Mouse (Mus musculus): ENCODE results near the gene Cep68. TPM values are rescaled to one million over a fixed set of nuclear protein-coding genes. Genes with fewer than 3 reads are reported as not detected.
"Not testable (repeated sequence)": the region's sequence is repeated elsewhere in the genome, so short reads cannot be mapped to it uniquely, and the experiment has no call there.

Cep68 gene
- total RNA-seq, 2 experiments from 2014 or later, result 32.4 to 33.0 TPM

DNA sequence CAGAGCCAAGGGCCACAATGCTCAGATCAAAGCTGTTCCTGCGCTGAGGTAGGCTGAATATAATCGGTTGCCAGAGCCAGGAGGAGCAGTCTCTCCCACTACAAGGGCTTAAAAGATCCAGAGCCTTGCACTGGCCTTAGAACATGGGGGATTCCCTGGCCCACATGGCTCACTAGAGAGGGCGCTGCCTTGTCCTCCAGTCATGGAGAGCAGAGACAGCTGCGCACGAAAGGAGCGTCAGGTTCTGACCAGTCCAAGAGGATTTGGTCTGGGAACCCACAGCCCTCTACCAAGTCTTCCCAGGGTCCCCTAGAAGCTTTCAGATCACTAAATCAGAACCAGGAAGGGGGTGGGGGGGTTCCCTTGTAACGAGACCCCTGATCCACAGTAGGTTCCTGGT lies 7.9 kb downstream of the Cep68 start:
- DNase-seq, result no peak

DNA sequence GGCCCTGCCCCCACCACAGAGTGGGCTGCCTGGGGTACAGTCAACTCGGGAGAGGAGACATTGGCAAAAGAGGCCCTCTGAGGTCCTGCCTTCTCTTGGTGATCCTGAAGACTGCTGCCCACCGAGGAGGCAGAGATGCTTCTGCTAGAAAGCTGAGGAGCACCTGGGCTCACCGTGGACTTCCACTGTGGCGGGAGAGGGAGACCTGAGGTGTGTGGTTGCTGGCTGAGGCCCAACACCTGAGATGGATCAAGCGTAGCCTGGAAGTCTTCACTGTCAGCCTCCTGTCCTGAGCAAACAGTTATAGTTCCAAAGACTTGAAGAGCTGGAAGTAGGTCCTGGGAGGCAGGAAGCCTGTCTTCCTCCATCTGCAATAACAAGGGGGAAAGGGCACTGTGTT lies 8.9 kb downstream of the Cep68 start:
- DNase-seq, result no peak

DNA sequence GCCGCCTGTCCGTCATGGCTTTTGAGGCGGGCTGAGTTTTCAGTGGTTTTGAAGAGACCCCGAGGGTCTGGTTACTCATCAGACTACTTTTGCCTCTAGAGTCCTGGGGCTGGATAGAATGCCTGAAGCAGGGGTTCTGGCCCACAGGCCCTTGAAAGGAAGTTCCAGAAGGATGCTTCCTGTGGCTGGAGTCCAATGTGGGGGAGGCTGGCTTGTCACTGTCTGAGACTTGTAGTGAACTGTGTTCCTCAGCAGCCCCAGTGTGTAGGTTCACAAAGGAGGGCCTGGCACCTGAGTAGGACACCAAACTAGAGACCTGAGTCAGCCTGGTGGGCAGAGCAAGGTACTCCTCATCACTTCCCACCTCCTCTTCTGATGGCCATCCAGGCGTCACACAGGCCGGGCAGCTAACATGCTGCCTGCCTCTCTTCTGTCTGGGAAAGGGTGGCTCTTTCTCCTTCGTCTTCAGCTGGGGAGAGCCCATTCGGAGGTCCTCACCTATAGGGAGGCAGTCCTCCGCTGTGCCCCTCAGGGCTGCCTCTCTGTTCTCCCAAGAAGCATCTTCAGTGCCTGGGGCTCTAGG lies 9.9 kb downstream of the Cep68 start:
- no peak for DNase-seq

DNA sequence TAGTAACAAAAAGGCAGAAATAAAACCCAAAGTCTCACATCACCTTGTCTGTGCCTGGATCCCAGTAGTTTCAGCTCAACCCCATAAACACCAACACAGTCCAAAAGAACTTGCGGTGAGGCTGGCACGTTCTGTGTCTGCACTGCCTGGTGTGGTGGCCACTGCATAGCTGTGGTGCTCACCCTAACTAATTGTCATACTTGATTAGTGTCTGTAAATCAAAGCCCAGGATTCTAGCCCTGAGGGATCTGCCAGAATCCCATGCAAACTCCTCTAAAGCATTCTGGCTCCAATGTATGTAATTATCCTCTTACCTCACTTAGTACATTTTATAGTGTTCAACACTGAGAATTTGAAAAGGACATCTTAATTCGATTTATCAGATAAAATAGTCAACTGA lies 11.3 kb downstream of the Cep68 start:
- DNase-seq, result no peak

DNA sequence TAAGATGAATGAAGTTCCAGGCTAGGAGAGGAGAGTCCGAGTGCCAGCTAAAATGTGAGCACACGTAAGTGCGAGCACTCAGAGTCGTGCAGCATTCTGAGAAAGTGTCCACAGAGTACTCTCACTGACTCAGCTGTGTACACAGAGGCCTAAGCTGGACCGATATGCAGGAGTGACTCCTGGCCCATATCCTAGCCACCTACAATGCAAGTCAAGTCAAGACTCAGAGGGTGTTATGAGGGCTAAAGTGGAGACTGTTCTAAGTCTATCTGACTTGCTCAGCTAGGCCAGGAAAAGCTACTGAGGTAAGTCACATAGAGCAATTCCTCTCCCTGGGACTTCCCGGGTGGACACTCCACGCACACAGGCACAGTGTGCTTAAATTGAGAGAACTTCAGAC lies 12.2 kb downstream of the Cep68 start:
- DNase-seq, result no peak

DNA sequence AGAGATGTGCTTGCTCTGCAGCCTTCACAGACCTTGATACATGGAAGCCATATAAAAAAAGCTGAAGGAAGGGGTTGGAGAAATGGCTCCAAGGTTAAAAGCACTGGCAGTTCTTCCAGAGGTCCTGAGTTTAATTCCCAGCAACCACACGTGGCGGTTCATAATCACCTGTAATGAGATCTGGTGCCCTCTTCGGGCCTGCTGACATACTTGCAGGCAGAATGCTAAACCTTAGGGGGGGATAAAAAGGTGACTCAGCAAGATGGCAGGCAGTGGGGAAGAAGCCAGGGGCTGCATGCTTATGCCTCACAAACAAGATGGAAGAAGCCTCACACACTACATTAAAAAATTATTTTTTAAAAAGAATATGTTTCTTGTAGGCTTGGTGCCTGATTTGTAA lies 15.0 kb downstream of the Cep68 start:
- DNase-seq, result no peak

DNA sequence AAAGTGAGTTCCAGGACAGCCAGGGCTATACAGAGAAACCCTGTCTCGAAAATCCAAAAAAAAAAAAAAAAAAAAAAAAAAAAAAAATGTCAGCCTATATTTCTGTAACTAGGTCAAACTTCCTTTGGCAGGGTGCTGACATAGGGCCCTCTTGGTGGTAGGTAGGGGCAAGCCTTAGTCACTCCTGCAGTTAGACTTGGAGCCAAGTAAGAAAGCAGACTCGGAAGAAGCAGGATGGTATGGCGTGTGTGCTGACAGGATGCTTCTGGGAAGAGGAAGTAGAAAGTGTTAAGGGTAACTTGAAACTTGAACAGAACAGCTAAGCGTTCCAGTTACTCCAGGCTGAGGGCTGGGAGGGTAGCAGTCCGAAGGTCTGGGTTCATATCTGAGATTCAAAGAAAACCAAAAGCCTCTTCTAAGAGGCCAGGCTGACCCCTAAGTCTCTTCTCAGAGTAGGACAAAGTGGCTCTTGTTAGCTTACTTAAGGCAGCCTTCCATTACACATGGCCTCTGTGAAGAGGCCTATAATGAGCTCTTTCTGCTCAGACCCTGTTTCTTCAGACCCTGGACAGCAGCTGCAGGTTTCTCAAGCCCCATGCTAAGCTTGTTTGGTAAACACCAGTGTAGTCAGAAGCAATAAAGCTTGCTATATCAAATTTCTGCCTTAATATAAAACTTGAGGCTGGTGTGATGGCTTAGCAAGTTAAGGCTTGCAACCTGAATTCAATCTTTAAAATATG lies 17.0 kb downstream of the Cep68 start:
- no peak for DNase-seq

DNA sequence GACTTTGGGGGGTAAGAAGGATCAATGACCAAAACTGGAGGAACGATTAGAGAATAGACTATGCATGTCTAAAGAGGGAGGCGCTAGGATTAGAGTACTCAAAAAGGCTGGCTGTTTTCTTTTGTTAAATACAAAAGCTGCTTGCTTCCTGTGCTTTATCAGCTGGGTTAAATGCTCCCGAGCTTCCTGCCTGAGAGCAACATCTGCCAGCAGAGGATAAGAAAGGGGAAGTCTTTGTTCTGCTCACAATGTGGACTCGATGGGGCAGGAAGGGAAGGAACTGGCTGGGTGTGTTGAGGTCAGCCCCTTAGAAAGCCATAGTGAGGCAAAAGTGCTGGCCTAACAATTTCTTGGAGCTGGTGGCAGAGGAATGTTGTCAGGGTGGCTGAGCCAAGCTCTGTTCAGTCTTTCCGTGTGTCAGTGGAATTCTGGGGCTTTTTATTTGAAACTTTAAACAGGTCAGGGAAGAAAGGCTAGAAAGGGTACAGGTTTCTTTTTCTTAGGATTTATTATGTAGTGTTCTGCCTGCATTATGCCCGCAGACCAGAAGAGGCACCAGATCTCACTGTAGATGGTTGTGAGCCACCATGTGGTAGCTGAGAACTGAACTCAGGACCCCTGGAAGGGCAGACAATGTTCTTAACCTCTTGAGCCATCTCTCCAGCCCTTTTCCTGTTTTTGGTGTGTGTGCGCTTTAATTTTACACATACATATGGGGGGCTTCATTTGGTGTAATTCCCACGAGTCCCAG lies 17.9 kb downstream of the Cep68 start:
- DNase-seq, result no peak

DNA sequence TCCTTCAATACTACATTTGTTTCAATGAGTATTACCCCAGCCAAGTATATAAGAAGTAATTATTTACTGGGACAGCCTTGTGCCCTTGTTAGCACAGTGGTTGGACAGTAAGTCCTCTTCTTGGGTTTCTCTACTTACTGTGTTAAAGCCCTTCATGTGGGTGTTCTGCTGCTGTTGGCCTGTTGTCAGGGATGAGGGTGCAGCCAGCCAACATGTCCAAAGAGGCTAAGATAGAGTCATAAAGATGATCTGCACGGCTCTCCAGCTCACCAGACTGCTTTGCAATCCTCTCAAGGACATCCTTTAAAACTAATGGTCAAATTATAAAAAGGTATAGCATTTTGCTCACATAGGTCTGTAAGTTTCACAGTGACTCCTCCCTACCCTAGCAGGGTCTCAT lies 18.9 kb downstream of the Cep68 start:
- no peak for DNase-seq

DNA sequence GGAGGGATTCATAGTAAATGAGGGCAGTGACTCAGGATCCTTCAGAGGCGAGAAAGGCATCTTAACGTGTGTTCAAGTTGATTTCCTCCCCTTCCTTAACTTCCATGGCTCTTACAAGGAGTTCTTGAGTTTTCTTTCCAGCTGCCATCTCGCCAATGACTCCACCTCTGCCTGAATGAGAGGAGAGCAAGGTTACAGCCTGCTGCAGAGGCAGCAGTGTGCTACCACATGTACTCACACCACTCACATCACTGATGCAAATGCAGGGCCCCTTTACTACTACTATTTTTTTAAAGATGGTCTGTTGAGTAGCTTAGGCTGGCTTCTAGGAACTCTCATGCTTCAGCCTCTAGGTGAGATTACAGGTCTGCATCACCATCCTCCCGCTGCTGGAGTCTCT lies 19.9 kb downstream of the Cep68 start:
- no peak for DNase-seq

DNA sequence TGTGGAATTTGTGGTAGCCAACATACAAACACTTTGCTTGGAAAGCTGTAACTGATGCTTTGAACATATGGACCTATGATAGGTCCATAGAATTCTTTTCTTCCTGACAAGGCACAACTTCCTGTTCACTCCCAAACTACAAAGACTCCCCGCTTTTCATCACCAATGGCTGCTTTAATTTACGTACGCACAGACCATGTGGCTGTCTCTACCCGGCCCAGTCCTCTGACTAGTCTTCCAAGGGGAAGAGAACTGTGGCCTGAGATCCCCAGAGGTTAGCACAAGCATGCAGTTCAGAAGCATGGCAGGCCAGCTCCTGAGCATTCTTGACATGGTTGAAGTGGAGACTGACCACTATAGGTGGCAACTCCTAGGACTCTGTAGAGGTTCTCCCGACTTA lies 20.6 kb downstream of the Cep68 start:
- no peak for DNase-seq

DNA sequence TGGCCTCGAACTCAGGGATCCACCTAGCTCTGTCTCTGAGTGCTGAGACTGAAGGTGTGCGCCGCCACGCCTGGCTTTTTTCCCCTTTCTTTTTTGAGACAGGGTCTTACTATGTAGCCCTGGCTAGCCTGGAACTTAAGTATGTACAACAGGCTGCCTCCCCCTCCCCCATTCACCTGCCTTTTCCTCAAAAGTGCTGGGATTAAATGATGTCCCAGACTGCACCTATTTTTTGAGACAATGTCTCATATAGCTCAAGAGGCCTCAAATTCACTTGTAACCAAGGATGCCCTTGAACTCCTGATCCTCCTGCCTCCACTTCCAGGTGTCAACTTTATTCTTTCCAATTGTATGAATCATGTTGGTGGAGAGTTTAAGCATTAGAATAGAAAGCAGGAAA lies 23.3 kb downstream of the Cep68 start:
- no peak for DNase-seq

DNA sequence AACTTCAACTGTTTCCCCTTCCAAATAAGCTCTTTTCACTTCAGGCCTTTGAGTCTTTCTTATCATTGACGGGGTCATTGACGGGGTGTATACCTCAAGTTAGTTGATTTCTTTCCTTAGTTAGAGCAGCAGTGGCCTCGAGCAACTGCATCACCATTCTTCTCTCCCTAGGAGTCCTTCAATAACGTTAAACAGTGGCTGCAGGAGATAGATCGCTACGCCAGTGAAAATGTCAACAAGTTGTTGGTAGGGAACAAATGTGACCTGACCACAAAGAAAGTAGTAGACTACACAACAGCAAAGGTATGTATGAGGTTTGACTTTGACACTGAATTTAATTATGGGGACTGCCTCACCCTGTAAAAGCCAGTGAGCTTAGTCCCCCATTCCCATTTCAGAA lies 25.0 kb downstream of the Cep68 start:
- DNase-seq, result no peak

DNA sequence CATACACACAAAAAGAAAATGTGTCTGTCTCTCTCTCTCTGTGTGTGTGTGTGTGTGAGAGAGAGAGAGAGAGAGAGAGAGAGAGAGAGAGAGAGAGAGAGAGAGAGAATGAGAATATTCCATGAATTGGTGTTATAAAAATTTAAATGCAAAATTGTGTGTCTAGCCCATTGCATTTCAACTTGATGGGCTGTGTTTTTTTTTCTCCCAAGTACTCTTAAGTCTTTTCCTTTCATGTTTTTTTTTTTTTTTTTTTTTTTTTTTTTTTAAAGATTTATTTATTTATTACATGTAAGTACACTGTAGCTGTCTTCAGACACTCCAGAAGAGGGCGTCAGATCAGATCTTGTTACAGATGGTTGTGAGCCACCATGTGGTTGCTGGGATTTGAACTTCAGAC lies 27.6 kb downstream of the Cep68 start:
- not testable (repeated sequence) for DNase-seq

DNA sequence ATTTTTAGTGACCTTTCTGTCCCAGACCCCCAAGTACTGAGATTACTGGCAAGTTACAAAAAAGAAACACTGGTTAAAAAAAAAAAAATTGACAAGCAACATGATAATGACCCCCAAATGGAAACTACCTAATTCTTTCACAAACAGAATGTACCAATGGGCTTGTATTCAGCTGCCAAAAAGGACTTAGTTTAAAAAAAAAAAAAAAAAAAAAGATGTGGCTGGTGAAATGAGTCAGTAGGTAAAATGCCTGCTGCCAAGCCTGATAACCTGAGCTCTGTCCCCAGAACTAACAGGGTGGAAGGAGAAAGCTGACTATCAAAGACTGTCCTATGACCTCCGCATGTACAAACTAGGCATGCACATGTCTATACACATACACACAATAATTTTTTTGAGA lies 32.0 kb downstream of the Cep68 start:
- no peak for DNase-seq

DNA sequence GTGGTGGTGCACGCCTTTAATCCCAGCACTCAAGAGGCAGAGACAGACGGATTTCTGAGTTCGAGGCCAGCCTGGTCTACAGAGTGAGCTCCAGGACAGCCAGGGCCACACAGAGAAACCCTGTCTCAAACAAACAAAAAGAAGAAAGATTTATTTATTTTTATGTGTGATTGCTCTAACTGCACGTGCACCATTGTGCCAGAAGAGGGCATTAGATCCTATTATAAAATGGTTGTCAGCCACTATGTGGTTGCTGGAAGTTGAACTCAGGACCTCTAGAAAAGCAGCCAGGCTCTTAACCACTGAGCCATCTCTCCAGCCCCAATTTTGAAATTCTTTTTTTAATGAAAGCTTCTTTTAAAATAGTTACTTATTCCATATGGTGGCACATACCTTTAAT lies 32.8 kb downstream of the Cep68 start:
- DNase-seq, result no peak

DNA sequence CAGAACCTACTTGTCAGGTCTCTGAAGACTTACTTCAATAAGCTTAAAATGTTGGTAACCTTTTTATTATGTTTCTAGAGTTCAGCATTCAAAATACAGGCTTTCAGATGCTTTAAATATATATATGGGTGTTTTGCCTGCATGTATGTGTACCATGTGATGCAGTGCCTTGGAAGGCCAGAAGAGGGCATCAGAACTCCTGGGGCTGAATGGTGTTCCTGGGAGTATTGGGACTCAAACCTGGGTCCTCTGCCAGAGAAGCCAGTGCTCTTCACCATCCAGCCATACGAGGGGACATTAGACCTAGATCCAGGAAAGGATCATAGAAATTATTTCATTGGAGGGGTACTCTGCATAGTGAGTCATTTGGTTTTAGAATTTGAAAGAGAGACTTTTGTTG lies 34.5 kb downstream of the Cep68 start:
- no peak for DNase-seq

DNA sequence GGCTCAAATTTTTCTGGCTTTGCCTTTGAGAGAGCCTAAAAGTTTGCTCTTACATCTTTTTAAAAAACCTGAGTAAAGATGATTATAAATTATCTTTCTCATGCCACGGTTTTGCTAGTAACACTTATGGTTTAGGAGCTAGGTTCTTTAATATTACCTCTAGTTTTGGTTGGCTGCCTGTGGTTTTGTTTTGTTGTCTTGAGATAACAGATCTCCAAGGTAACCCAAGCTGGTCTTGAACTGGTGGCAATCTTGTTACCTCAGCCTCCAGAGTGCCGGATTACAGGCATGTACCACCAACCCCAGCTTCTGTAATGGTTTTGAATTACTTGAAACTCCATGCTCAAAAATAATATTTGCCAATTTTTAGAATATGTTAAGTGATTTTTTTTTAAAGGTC lies 37.4 kb downstream of the Cep68 start:
- no peak for DNase-seq

DNA sequence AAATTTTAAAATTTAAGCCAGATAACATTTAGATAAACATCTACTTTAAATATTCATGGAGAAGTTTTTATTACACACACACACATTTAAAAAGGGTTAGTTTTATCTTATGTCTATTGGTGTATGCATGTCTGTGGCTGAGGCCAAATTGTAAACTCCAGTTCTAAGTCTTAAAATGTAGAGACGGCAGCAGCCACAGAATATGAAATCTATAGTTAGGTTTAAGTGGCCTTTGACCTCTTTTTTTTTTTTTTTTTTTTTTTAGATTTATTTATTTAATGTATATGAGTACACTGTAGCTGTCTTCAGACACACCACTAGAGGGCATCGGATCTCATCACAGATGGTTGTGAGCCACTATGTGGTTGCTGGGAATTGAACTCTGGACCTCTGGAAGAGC lies 41.6 kb downstream of the Cep68 start:
- no peak for DNase-seq

DNA sequence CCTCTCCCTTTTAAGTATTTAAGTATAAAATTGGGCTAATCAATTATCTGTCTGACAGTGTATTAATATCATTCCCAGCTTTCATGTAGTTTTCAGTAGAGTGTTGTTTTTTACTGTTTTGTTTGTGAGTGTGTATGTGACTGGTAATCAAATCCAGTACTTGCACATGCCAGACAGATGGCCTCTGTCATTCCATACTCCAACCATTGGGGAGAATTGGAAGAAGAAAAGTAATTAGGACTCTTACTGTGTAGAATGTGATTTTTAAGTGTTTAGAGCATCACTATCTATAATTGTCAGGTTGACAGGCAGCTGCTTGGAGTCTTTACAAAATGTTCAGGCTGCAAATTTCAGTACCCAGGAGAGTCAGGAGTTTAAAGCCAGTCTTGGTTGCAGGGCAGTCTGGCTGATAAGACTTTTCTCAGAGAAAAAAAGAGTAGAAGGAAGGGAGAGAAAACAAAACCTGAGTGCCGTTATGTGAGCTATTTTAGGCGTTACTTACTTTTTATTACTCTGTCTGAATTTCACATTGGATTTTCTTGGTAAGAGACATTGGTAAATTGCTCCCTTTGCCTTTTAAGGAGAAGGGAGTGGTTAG lies 42.5 kb downstream of the Cep68 start:
- DNase-seq, result no peak

DNA sequence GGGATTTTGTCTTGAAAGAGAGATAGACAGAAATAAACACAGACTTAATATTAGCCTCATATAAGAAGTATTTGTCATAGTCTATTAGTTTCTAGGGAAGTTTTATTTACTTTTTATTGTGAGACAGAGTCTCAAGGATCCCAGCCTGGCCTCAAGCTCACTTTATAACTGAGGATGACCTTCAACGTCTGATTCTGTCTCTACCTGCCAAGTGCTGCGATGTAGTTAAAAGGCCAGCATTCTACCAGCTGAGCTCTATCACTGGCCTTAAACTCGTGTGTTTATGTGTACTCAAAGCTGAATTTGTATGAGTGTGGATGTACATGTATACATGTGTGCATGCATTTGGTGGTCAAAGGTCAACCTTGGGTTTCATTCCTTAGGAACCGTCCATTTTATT lies 43.7 kb downstream of the Cep68 start:
- DNase-seq, result no peak

DNA sequence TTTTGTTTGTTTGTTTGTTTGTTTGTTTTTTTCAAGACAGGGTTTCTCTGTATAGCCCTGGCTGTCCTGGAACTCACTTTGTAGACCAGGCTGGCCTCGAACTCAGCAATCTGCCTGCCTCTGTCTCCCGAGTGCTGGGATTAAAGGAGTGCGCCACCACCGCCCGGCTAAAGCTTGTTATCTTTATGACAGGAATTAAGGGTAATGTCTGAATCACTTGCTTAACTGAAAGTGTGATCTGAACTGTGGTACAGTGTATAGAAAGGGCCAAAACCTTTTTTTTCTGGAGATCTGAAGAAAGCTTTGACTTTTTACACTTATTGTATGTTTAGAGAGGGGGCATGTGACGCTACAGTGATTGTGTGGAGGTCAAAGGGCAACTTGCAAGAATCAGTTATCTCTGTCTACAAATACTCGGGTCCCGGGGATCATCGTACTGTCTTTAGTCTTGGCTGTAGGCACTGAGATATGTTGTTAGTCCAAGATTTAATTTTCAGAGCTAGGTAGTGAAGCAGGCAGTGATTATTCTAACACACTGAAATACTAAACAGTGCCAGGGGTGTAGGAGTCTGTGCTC lies 44.3 kb downstream of the Cep68 start:
- DNase-seq, result no peak

DNA sequence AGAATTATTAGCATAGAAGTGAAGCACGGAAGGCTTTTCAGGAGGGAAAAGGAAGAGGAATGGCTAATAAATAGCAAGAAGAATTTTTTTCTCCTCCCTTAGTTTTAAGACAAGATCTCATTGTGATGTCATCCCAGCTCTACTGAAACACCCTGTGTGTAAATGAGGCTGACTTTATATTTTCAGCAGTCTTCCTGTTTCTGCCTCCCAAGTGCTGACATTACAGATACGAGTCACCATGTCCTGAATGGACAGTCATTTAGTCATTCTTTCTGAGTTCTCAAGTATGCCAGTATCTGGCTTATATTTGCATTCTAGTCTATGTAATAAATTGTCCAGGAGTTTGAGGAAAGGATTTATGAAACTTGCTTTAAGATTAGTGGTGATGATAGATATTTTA lies 44.9 kb downstream of the Cep68 start:
- DNase-seq, result no peak

Data from layer of hippocampus, postnatal 36 days (tissue).